Mouse (Mus musculus) liver, postnatal 0 days (tissue): ENCODE data around the gene Bcl9. TPM values are rescaled to one million over a fixed set of nuclear protein-coding genes. Genes with fewer than 3 reads are reported as not detected.

Experiments
- ATAC-seq: fragments of 200-750 bp; cut with Nextera tagmentation; 2 replicates; pipeline ENCODE4 v1.8.0; 2017; ENCODE audit warnings: mild to moderate bottlenecking, moderate library complexity
- DNase-seq: peaks from one replicate; pipeline ENCODE4 v3.0.0-alpha.2; 2016
- H3K27ac ChIP-seq: fragments of 300-500 bp; sonication (generic); 2 replicates; pipeline ENCODE4 v1.5.1; 2014; ENCODE audit warnings: antibody characterized with exemption, moderate library complexity, mild to moderate bottlenecking, low read depth
- H3K27me3 ChIP-seq: fragments of 300-500 bp; sonication (generic); 2 replicates; pipeline ENCODE4 v1.6.1; 2014; ENCODE audit warnings: low read length, control low read depth, mixed read lengths; ENCODE audit not compliant: insufficient read depth
- H3K36me3 ChIP-seq: fragments of 300-500 bp; sonication (generic); replicated peaks from 2 replicates; pipeline ENCODE4 v1.6.1; 2014; ENCODE audit warnings: mild to moderate bottlenecking, control low read depth, low read length, moderate library complexity, mixed read lengths; ENCODE audit not compliant: insufficient read depth
- H3K4me1 ChIP-seq: fragments of 300-500 bp; sonication (generic); 2 replicates; pipeline ENCODE4 v1.6.1; 2014; ENCODE audit warnings: antibody characterized with exemption, mild to moderate bottlenecking, control low read depth; ENCODE audit not compliant: insufficient read depth
- H3K4me2 ChIP-seq: fragments of 300-500 bp; sonication (generic); 2 replicates; pipeline ENCODE4 v1.6.1; 2014; ENCODE audit warnings: low read depth, mild to moderate bottlenecking, low read length, moderate library complexity, mixed read lengths
- H3K4me3 ChIP-seq: fragments of 300-500 bp; sonication (generic); 2 replicates; pipeline ENCODE4 v1.5.1; 2014; ENCODE audit warnings: low read depth, low read length
- H3K9ac ChIP-seq: fragments of 300-500 bp; sonication (generic); replicated peaks from 2 replicates; pipeline ENCODE4 v1.6.1; 2014; ENCODE audit warnings: mild to moderate bottlenecking, moderate library complexity
- H3K9me3 ChIP-seq: fragments of 300-500 bp; sonication (generic); 2 replicates; pipeline ENCODE4 v1.6.1; 2016; ENCODE audit warnings: mild to moderate bottlenecking, control low read depth, low read length, mixed read lengths
- CTCF ChIP-seq: sonication (generic); IDR thresholded peaks from 2 replicates; pipeline ENCODE4 v1.5.1; 2016; ENCODE audit warnings: antibody characterized with exemption, low read depth
- EP300 ChIP-seq: IDR thresholded peaks from 2 replicates; pipeline ENCODE4 v1.6.1; 2016; ENCODE audit warnings: antibody characterized with exemption, low read depth, mild to moderate bottlenecking
- WGBS: fragments of 180-500 bp; shearing (Covaris S2); extraction: QIAGEN DNeasy Blood & Tissue Kit; methylation state at CpG from one replicate; pipeline ENCODE4 v1.1.7; 2014; ENCODE audit not compliant: insufficient replicate concordance; 5-methylcytosine and 5-hydroxymethylcytosine counted together
- polyA plus RNA-seq: library from polyadenylated mRNA; unstranded; fragments of >200 nt; fragmentation: Nextera tagmentation; extraction: Ambion mirVana; gene quantifications from 2 replicates; pipeline ENCODE4 v1.2.1, GENCODE M21; 2015

Gene Bcl9
- polyA plus RNA-seq, 1 experiment from 2014 or later, result 3.7 TPM

DNA sequence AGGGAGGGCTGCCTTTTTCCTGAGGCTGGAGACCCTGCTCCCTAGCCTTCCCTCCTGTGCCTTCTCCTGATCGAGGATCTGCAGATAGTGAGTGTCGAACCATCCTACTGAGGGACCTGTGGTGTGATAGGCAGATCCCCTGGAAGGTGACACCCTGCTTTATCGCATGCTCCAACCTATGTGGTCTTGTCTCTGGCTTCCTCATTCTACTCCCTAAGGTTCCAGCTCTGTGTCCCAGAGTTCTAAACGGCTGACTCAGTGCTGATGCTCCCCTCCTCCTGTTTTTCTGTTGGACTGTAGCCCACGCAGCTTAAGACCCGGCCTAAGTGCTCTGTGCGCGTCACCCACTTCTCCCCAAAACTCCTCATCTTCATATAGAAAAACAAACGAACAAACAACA, 65.9 kb downstream of the Bcl9 start:
- Histone ChIP-seq H3K4me2 (no peak overlapping the region), H3K9ac (no peak overlapping the region), H3K9me3 (no peaks in the 10 kb centered on the region), H3K4me1 (peaks cover 4% of the 10 kb centered on the region), H3K36me3 (no peaks in the 10 kb centered on the region), H3K27ac (no peak overlapping the region), H3K4me3 (no peak overlapping the region), H3K27me3 (no peaks in the 10 kb centered on the region)
- 74% methylated on average over 9 of the region's 9 CpGs for WGBS
- TF ChIP-seq CTCF (no peak), EP300 (no peak)
- DNase-seq (no peak), ATAC-seq (no peak)

DNA sequence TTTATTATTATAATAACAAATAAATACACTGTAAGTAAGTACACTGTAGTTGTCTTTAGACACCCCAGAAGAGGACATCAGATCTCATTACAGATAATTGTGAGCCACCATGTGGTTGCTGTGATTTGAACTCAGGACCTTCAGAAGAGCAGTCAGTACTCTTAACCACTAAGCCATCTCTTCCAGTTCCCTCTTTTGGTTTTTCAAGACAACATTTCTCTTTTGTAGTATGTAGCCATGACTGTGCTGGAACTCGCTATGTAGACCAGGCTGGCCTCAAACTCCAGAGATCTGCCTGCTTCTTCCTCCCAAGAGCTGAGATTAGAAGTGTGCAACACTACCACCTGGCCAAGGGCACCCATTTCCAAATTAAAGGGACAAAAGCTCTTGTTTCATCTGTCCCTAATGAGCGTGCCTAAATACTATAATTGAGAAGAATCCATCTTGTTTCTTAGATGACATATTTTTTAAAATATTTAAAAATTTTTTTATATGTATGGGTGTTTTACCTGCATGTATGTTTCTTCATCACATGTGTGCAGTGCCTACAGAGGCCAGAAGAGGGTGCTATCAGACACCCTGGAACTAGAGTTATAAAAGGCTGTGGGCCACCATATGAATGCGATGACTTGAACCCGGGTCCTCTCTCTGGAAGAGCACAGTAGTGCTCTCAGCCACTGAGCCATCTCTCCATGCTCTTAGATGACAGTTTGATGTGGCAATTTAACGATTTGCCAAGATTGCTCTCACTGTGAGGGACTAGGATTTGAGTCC, 66.9 kb downstream of the Bcl9 start:
- 83% methylated on average over 5 of the region's 5 CpGs for WGBS
- Histone ChIP-seq H3K27me3 (no peaks in the 10 kb centered on the region), H3K4me3 (no peak overlapping the region), H3K4me2 (no peak overlapping the region), H3K9me3 (no peaks in the 10 kb centered on the region), H3K9ac (no peak overlapping the region), H3K36me3 (no peaks in the 10 kb centered on the region), H3K27ac (no peak overlapping the region), H3K4me1 (peaks cover 12% of the 10 kb centered on the region)
- ATAC-seq (no peak), DNase-seq (no peak)
- TF ChIP-seq CTCF (0 out of 2 replicates have a peak, but pooled peaks have one; percentile 24), EP300 (no peak)

DNA sequence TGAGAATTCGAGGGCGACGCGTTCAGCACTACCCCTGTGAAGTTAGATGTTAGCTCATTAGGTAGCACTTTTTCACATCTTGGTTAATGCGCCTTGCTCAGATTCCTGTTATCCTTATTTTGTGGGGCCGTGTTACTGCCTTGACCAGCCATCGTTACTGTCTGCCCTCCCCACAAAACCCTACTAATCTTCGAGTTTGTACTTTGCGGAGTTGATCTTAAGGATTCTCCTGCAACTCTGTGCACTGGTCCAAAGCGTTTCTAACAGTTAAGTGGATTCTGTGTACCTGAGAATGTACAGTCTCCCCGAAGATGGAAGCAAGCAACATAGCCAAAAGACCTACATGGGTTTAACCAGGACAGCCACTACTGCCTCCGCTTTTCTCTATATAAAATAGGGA, 69.3 kb downstream of the Bcl9 start:
- Histone ChIP-seq H3K9ac (peak overlapping the region; percentile 65), H3K4me3 (peak overlapping the region; percentile 75), H3K4me1 (peaks cover 19% of the 10 kb centered on the region), H3K36me3 (no peaks in the 10 kb centered on the region), H3K9me3 (no peaks in the 10 kb centered on the region), H3K4me2 (peak overlapping the region; percentile 89), H3K27ac (peak overlapping the region; percentile 74; the same call in 1 of the 2 replicates), H3K27me3 (no peaks in the 10 kb centered on the region)
- ATAC-seq (no peak), DNase-seq (no peak)
- WGBS, result 27% methylated on average over 12 of the region's 12 CpGs
- TF ChIP-seq CTCF (no peak), EP300 (no peak)

DNA sequence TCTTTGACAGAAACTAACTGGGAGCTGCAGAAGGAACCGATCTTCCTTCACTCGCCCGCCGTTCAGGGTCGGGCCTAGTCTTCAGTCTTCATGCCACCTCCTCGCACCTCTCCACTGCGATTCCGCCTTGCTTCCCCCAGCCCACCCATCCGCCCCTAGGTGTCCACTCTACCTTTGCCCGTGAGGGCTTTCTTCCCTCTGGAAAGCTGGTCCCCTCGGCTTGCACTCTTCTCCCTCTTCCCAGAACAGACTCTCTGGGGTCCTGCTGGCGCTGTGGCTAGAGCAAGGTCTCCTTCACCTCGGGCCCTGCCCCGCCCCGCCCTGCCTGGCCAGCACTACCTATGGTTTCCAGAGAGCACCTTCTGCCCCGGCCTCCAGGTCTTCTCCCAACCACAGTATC, 69.7 kb downstream of the Bcl9 start:
- Histone ChIP-seq H3K4me1 (peaks cover 19% of the 10 kb centered on the region), H3K9me3 (no peaks in the 10 kb centered on the region), H3K27me3 (no peaks in the 10 kb centered on the region), H3K36me3 (no peaks in the 10 kb centered on the region), H3K4me3 (peak overlapping the region; percentile 75), H3K9ac (peak overlapping the region; percentile 65), H3K27ac (peak overlapping the region; percentile 74), H3K4me2 (peak overlapping the region; percentile 89)
- TF ChIP-seq EP300, result no peak
- no peak for TF ChIP-seq CTCF
- peak; percentile 2; the same call in 1 of the 2 replicates for ATAC-seq
- WGBS, result 4% methylated on average over 16 of the region's 16 CpGs
- DNase-seq, result no peak

DNA sequence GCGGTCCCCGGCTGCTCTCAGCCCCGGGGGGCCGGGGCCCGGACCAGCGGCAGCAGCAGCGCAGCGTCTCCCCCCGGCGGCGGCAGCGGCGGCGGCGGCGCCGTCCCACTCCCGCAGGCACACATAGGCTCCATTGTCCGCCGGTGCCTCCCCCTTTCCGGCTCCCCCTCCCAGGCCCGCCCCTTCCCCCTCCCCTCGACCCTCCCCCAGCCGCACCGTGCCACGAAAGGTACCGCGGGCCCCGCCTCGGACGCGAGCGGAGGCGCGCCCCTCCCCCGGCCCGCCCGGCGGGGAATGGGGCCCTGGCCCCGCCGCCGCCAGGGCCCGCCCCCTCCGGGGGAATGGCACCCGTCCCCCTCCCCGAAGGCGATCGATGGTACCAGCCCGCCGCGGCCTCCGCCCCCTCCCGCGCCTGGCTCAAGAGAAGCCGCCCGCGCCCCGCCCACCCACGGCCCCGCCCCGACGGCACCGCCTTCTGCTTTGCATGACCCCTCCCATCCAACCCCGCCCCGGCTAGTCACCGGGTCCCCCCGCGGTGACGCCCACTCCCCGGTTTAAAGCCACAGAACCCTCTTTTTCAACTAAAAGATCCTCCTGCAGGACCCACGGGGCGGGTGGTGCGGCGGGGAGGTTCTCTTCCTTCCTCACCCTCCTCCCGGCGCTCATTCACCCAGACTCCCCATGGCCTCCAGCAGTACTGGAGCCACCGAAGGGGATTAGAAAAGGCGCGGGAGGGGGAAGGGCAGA, 70.3 kb downstream of the Bcl9 start:
- peaks cover 3% of the 10 kb centered on the region; the same call in 1 of the 2 replicates for H3K36me3 ChIP-seq
- peaks cover 19% of the 10 kb centered on the region for H3K4me1 ChIP-seq
- H3K27me3 ChIP-seq, result no peaks in the 10 kb centered on the region
- DNase-seq (peak; percentile 97), ATAC-seq (peak; percentile 90)
- peak overlapping the region; percentile 75 for H3K4me3 ChIP-seq
- H3K4me2 ChIP-seq, result peak overlapping the region; percentile 89
- WGBS, result under 1% methylated on average over 28 of the region's 79 CpGs
- H3K27ac ChIP-seq, result peak overlapping the region; percentile 76
- no peak for TF ChIP-seq EP300
- 0 out of 2 replicates have a peak, but pooled peaks have one; percentile 2 for TF ChIP-seq CTCF
- H3K9me3 ChIP-seq, result no peaks in the 10 kb centered on the region
- H3K9ac ChIP-seq, result peak overlapping the region; percentile 74

DNA sequence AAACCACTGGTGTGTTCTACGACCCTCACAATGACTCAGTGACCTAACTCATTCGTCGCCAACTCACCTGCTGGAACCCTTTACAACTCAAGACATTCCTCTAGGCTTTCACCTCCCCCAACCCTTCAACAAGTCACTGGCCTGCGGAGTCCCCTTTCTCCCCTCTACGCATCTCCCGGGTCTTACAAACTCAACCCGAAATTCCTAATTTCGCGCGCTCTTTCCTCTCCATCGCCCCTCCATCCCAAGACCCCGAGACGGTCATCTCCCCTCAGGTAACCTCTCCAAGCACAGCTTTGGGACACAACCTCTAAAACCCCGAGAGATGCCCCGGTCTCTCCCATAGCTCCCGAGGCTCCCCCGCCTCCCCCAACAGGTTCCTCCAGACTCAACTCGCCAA, 71.0 kb downstream of the Bcl9 start:
- DNase-seq, result no peak
- 3% methylated on average over 18 of the region's 18 CpGs for WGBS
- Histone ChIP-seq H3K9me3 (no peaks in the 10 kb centered on the region), H3K36me3 (peaks cover 8% of the 10 kb centered on the region), H3K4me3 (peak overlapping the region; percentile 75), H3K4me2 (peak overlapping the region; percentile 89), H3K9ac (peak overlapping the region; percentile 74), H3K27ac (peak overlapping the region; percentile 76), H3K27me3 (no peaks in the 10 kb centered on the region), H3K4me1 (peaks cover 19% of the 10 kb centered on the region)
- no peak for ATAC-seq
- TF ChIP-seq EP300 (no peak), CTCF (no peak)
